Mouse (Mus musculus): ENCODE data around the gene Ppp1r27. TPM values are rescaled to one million over a fixed set of nuclear protein-coding genes. Genes with fewer than 3 reads are reported as not detected.

Ppp1r27 gene
- polyA plus RNA-seq, 1 experiment from 2014 or later = not detected

Other genes starting within 250 kb of the Ppp1r27 start
- 1,448 and 1,508 TPM in 2 replicates for gene Actg1, start 202.6 kb downstream of the Ppp1r27 start, polyA plus RNA-seq (2014; fragmentation: Nextera tagmentation; extraction: Ambion mirVana)
- gene Fscn2, start 189.6 kb downstream of the Ppp1r27 start, polyA plus RNA-seq (2014; fragmentation: Nextera tagmentation; extraction: Ambion mirVana) = 0.57 TPM in 1 of 2 replicates, not detected in the other
- 24.2 and 29.6 TPM in 2 replicates for gene Faap100, start 172.4 kb downstream of the Ppp1r27 start, polyA plus RNA-seq (2014; fragmentation: Nextera tagmentation; extraction: Ambion mirVana)
- gene Nploc4, start 113.4 kb downstream of the Ppp1r27 start, polyA plus RNA-seq (2014; fragmentation: Nextera tagmentation; extraction: Ambion mirVana) = 31.0 and 36.7 TPM in 2 replicates
- gene Tspan10, start 108.5 kb downstream of the Ppp1r27 start, polyA plus RNA-seq (2014; fragmentation: Nextera tagmentation; extraction: Ambion mirVana) = not detected in 2 replicates
- gene Pde6g, start 97.6 kb downstream of the Ppp1r27 start, polyA plus RNA-seq (2014; fragmentation: Nextera tagmentation; extraction: Ambion mirVana) = 0.24 TPM in 1 of 2 replicates, not detected in the other
- gene Oxld1, start 93.1 kb downstream of the Ppp1r27 start, polyA plus RNA-seq (2014; fragmentation: Nextera tagmentation; extraction: Ambion mirVana) = 16.9 and 19.6 TPM in 2 replicates
- gene Ccdc137, start 93.0 kb downstream of the Ppp1r27 start, polyA plus RNA-seq (2014; fragmentation: Nextera tagmentation; extraction: Ambion mirVana) = 21.3 and 27.5 TPM in 2 replicates
- 43.6 and 48.4 TPM in 2 replicates for gene Arl16, start 83.5 kb downstream of the Ppp1r27 start, polyA plus RNA-seq (2014; fragmentation: Nextera tagmentation; extraction: Ambion mirVana)
- 222 and 232 TPM in 2 replicates for gene Mrpl12, start 66.5 kb downstream of the Ppp1r27 start, polyA plus RNA-seq (2014; fragmentation: Nextera tagmentation; extraction: Ambion mirVana)
- gene Slc25a10, start 59.3 kb downstream of the Ppp1r27 start, polyA plus RNA-seq (2014; fragmentation: Nextera tagmentation; extraction: Ambion mirVana) = 44.2 and 48.3 TPM in 2 replicates
- gene Gcgr, start 20.4 kb downstream of the Ppp1r27 start, polyA plus RNA-seq (2014; fragmentation: Nextera tagmentation; extraction: Ambion mirVana) = 1.5 and 1.8 TPM in 2 replicates
- 157 and 168 TPM in 2 replicates for gene Mcrip1, start 1.4 kb downstream of the Ppp1r27 start, polyA plus RNA-seq (2014; fragmentation: Nextera tagmentation; extraction: Ambion mirVana)
- gene P4hb, start 22.1 kb upstream of the Ppp1r27 start, polyA plus RNA-seq (2014; fragmentation: Nextera tagmentation; extraction: Ambion mirVana) = 506 and 569 TPM in 2 replicates
- 468 and 477 TPM in 2 replicates for gene Arhgdia, start 30.5 kb upstream of the Ppp1r27 start, polyA plus RNA-seq (2014; fragmentation: Nextera tagmentation; extraction: Ambion mirVana)
- 333 and 334 TPM in 2 replicates for gene Alyref, start 47.2 kb upstream of the Ppp1r27 start, polyA plus RNA-seq (2014; fragmentation: Nextera tagmentation; extraction: Ambion mirVana)
- 200 and 201 TPM in 2 replicates for gene Anapc11, start 47.3 kb upstream of the Ppp1r27 start, polyA plus RNA-seq (2014; fragmentation: Nextera tagmentation; extraction: Ambion mirVana)
- 8.8 and 9.1 TPM in 2 replicates for gene Npb, start 57.3 kb upstream of the Ppp1r27 start, polyA plus RNA-seq (2014; fragmentation: Nextera tagmentation; extraction: Ambion mirVana)
- 79.2 and 79.9 TPM in 2 replicates for gene Pcyt2, start 66.8 kb upstream of the Ppp1r27 start, polyA plus RNA-seq (2014; fragmentation: Nextera tagmentation; extraction: Ambion mirVana)
- 18.8 and 22.5 TPM in 2 replicates for gene Sirt7, start 74.1 kb upstream of the Ppp1r27 start, polyA plus RNA-seq (2014; fragmentation: Nextera tagmentation; extraction: Ambion mirVana)
- 19.4 and 20.2 TPM in 2 replicates for gene Mafg, start 82.5 kb upstream of the Ppp1r27 start, polyA plus RNA-seq (2014; fragmentation: Nextera tagmentation; extraction: Ambion mirVana)
- 22.8 and 24.9 TPM in 2 replicates for gene Pycr1, start 92.6 kb upstream of the Ppp1r27 start, polyA plus RNA-seq (2014; fragmentation: Nextera tagmentation; extraction: Ambion mirVana)
- gene Myadml2, start 97.0 kb upstream of the Ppp1r27 start, polyA plus RNA-seq (2014; fragmentation: Nextera tagmentation; extraction: Ambion mirVana) = 8.1 and 12.3 TPM in 2 replicates
- 1.4 and 1.5 TPM in 2 replicates for gene Notum, start 110.0 kb upstream of the Ppp1r27 start, polyA plus RNA-seq (2014; fragmentation: Nextera tagmentation; extraction: Ambion mirVana)
- 93.9 and 103 TPM in 2 replicates for gene Aspscr1, start 121.8 kb upstream of the Ppp1r27 start, polyA plus RNA-seq (2014; fragmentation: Nextera tagmentation; extraction: Ambion mirVana)
- 114 and 129 TPM in 2 replicates for gene Cenpx, start 162.6 kb upstream of the Ppp1r27 start, polyA plus RNA-seq (2014; fragmentation: Nextera tagmentation; extraction: Ambion mirVana)
- 21.8 and 23.2 TPM in 2 replicates for gene Lrrc45, start 162.8 kb upstream of the Ppp1r27 start, polyA plus RNA-seq (2014; fragmentation: Nextera tagmentation; extraction: Ambion mirVana)
- 1.7 and 3.0 TPM in 2 replicates for gene Rac3, start 170.3 kb upstream of the Ppp1r27 start, polyA plus RNA-seq (2014; fragmentation: Nextera tagmentation; extraction: Ambion mirVana)
- gene Dcxr, start 176.1 kb upstream of the Ppp1r27 start, polyA plus RNA-seq (2014; fragmentation: Nextera tagmentation; extraction: Ambion mirVana) = 5.1 and 6.6 TPM in 2 replicates
- 0.36 and 1.0 TPM in 2 replicates for gene Cbr2, start 181.0 kb upstream of the Ppp1r27 start, polyA plus RNA-seq (2014; fragmentation: Nextera tagmentation; extraction: Ambion mirVana)
- gene Hmga1b, start 211.7 kb upstream of the Ppp1r27 start, polyA plus RNA-seq (2014; fragmentation: Nextera tagmentation; extraction: Ambion mirVana) = 4.5 and 5.8 TPM in 2 replicates
- 15.0 and 16.5 TPM in 2 replicates for gene Rfng, start 233.1 kb upstream of the Ppp1r27 start, polyA plus RNA-seq (2014; fragmentation: Nextera tagmentation; extraction: Ambion mirVana)
- 166 and 179 TPM in 2 replicates for gene Gps1, start 233.1 kb upstream of the Ppp1r27 start, polyA plus RNA-seq (2014; fragmentation: Nextera tagmentation; extraction: Ambion mirVana)
- 50.0 and 59.9 TPM in 2 replicates for gene Dus1l, start 245.3 kb upstream of the Ppp1r27 start, polyA plus RNA-seq (2014; fragmentation: Nextera tagmentation; extraction: Ambion mirVana)

Measured in heart, embryonic 11.5 days (tissue).